Mouse (Mus musculus) bone marrow macrophage, adult 2 months (primary cell): Measurements from ENCODE around the gene Dnajb1.

Source experiments
- CTCF ChIP-seq: IDR thresholded peaks from 2 replicates; pipeline ENCODE4 v1.5.1; 2012; ENCODE audit warnings: low read depth, mild to moderate bottlenecking, low read length, moderate library complexity
- POLR2A ChIP-seq: IDR thresholded peaks from 2 replicates; pipeline ENCODE4 v1.6.1; 2012; ENCODE audit warnings: mild to moderate bottlenecking, low read depth, low read length, borderline replicate concordance

- TF ChIP-seq POLR2A (no peak), CTCF (peak; percentile 60)
Measured at GRCm38 (mm10) chr8:83566469-83567395, 41.3 kb upstream of the Dnajb1 start, which contains the start of gene Ndufb7.
